Mouse (Mus musculus): ENCODE results near the gene Pigo.
"Not testable (repeated sequence)": the region's sequence is repeated elsewhere in the genome, so short reads cannot be mapped to it uniquely, and the experiment has no call there.

Gene Pigo

GRCm38 (mm10) chr4:43000141-43000986, 25.3 kb downstream of the Pigo start, which contains the start of gene Vcp:
Gene Vcp, minus strand, starts transcription at chr4:43000507.
- peak; percentile 99 for DNase-seq

DNA sequence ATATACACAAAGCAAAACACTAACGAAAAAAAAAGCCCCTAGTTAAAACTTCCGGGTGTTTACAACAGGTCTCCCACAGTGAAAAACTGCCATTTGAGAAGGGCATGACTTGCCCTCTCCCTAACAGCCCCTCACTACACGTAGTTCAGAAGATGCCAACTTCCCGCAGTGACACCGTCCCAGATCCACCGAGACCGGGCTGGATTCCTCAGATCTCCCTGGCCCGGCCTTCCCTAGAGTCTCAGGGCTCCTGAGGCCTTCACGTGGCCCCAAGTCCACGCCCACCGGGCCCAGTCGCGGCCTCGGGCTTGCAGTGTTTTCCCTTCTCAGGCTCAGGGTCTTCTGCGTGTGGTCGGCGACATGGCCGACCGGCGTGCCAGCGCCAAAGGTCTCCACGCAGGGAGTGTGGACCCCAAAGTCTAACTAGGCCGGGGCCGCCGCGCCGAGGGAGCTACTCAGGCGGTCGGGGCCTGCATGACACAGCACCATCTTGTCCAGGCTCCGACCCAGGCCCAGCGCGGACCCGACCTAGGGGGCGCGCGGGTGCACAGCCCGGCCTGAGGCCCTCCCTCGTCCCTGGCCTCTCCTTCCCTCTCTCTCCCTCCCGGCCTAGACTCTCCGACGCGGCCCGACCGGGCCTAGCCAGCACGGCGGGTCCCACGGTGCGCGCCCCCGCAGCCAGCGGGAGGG, 26.0 kb downstream of the Pigo start:
- DNase-seq, result peak; percentile 81

- DNase-seq, result no peak
These were observed 27.6 kb downstream of the Pigo start for GRCm38 (mm10) chr4:42998022-42998421.

DNA sequence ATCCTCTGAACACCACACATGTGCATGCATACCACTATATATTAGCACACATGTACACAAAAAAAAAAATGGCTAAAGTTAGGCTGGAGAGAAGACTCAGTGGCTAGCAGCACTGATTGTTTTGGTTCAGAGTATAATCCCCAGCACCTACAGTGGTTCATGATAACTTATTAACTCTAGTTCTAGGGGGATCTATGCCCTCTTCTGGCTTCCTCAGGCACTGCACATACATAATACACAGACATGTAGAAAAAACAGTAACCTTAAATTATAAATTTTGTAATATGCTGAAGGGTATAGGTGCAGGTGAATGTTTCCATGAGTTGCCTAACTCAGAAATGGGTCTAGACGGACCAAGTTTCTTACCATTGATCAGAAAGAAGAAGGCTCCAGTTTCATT, 37.3 kb downstream of the Pigo start:
- DNase-seq, result no peak

- not testable (repeated sequence) for DNase-seq
These were observed 45.2 kb downstream of the Pigo start for GRCm38 (mm10) chr4:42980467-42980866.

- no peak for DNase-seq
These were observed 47.6 kb downstream of the Pigo start for GRCm38 (mm10) chr4:42978062-42978461.

DNA sequence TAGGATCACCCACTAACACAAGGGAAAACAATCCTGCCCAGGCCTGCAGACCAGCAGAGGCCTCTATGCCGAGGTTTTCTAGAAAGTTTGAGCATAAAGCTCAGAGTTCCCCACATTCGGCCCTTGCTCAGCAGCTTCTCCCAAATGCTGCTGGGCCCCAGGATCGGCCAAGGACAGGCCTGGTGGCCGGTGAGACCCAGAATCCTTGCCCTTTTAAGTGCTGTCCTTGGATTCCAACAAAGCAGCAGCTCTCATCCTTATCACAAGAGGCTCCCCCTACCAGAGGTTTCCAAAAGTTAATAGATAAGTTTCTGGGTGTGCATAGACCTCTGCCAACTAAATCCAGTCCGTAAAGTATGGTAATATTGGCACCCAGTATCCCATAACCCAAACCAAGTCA, 51.8 kb downstream of the Pigo start:
- no peak for DNase-seq

DNA sequence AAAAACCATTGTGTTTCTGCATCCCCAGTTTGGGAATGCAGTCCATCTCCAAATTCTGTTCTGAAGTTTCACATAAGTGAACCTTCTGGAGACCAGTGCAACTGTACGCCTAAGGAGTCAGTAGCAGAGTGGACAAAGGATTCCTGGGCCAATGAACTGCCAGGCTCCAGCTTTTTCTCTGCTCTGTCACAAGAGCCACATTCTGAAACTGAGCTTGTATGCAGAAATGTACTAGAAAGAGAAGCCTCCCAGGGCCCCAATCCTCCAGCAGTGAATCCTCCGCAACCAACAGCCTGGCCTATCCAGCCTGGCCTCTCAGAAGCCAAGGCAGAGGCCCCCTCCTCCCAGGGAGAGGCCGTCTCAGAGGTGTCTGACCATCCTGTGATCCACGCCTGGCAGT, 52.7 kb downstream of the Pigo start:
- DNase-seq, result no peak

- no peak for DNase-seq
These were observed 56.3 kb downstream of the Pigo start, which contains the start of gene 1700022I11Rik for GRCm38 (mm10) chr4:42969304-42969703. Gene 1700022I11Rik, plus strand, starts transcription at chr4:42969604.

All from cerebellum, adult 11-12 months (tissue).